Mouse (Mus musculus) heart, embryonic 15.5 days (tissue): ENCODE data around the gene Brca2. TPM values are rescaled to one million over a fixed set of nuclear protein-coding genes. Genes with fewer than 3 reads are reported as not detected.
A peak's percentile ranks its signal among the peaks of the same experiment; 100 is the strongest.

Experiments
- ATAC-seq: fragments of 200-750 bp; cut with Nextera tagmentation; replicated peaks from 2 replicates; pipeline ENCODE4 v1.8.0; 2017; ENCODE audit warnings: low read depth, moderate TSS enrichment; ENCODE audit not compliant: insufficient number of reproducible peaks, insufficient read depth, low FRiP score
- H3K27ac ChIP-seq: fragments of 300-500 bp; sonication (generic); 2 replicates; pipeline ENCODE4 v1.5.1; 2015; ENCODE audit warnings: mild to moderate bottlenecking, inconsistent platforms
- H3K27me3 ChIP-seq: fragments of 300-500 bp; sonication (generic); 2 replicates; pipeline ENCODE4 v1.6.1; 2015; ENCODE audit warnings: inconsistent platforms
- H3K36me3 ChIP-seq: fragments of 300-500 bp; sonication (generic); 2 replicates; pipeline ENCODE4 v1.6.1; 2015; ENCODE audit warnings: mild to moderate bottlenecking, inconsistent platforms
- H3K4me1 ChIP-seq: fragments of 300-500 bp; sonication (generic); replicated peaks from 2 replicates; pipeline ENCODE4 v1.6.1; 2015; ENCODE audit warnings: inconsistent platforms
- H3K4me2 ChIP-seq: fragments of 300-500 bp; sonication (generic); 2 replicates; pipeline ENCODE4 v1.6.1; 2015; ENCODE audit warnings: inconsistent platforms, mild to moderate bottlenecking, moderate library complexity
- H3K4me3 ChIP-seq: fragments of 300-500 bp; sonication (generic); 2 replicates; pipeline ENCODE4 v1.5.1; 2015; ENCODE audit warnings: mild to moderate bottlenecking, inconsistent platforms
- H3K9ac ChIP-seq: fragments of 300-500 bp; sonication (generic); 2 replicates; pipeline ENCODE4 v1.6.1; 2015; ENCODE audit warnings: mild to moderate bottlenecking, inconsistent platforms
- H3K9me3 ChIP-seq: fragments of 300-500 bp; sonication (generic); replicated peaks from 2 replicates; pipeline ENCODE4 v1.6.1; 2016; ENCODE audit warnings: inconsistent platforms
- WGBS: fragments of 180-500 bp; shearing (Covaris S2); methylation state at CpG from one replicate; pipeline ENCODE4 v1.1.7; 2015; ENCODE audit warnings: mixed read lengths; 5-methylcytosine and 5-hydroxymethylcytosine counted together
- polyA plus RNA-seq: library from polyadenylated mRNA; unstranded; fragments of >200 nt; fragmentation: Nextera tagmentation; extraction: Ambion mirVana; gene quantifications from 2 replicates; pipeline ENCODE4 v1.2.1, GENCODE M21; 2015

Brca2 gene
- polyA plus RNA-seq, 1 experiment from 2014 or later, result 17.1 TPM

DNA sequence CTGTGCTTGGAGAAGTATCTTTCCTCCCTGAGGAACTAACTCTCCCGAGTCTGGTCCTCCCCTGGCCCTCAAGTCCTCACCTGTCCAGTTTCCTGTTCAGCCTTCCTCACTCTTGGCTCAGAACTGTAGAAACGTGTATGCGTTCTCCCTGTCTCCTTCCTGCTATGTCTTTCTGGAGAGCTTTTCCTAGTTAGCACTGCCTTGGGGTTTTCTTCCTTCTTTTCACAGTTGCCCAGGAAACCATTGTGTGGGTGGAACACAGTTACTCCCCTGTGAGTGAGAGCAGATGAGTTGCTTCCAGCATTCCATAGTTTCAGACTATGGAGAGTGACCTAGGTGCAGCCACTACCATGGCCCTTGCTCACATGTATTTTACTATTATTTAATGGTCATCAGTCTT, 43.8 kb downstream of the Brca2 start:
- Histone ChIP-seq H3K9ac (no peak overlapping the region), H3K27ac (no peak overlapping the region), H3K4me3 (no peak overlapping the region), H3K4me1 (no peaks in the 10 kb centered on the region), H3K9me3 (no peaks in the 10 kb centered on the region), H3K27me3 (no peaks in the 10 kb centered on the region), H3K36me3 (peaks cover 39% of the 10 kb centered on the region), H3K4me2 (no peak overlapping the region)
- ATAC-seq, result no peak
- 63% methylated on average over 3 of the region's 3 CpGs for WGBS

DNA sequence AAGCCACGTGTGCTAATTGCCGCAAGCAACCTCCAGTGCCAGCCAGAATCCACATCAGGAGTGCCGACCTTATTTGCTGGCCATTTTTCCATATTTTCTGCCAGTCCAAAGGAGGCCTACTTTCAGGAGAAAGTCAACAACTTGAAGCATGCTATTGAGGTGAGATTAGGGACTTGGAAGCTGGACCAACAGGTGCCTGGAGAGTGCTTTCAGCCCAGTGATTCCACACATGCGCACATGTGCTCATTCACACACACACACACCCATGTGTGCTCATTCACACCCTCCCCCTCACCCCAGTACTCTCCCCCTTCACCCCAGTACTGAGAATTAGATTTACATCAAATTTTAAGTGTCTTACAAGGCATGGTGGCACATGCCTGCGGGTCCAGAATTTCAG, 44.5 kb downstream of the Brca2 start:
- H3K9ac ChIP-seq, result no peak overlapping the region
- ATAC-seq, result no peak
- no peaks in the 10 kb centered on the region for H3K4me1 ChIP-seq
- peaks cover 32% of the 10 kb centered on the region for H3K36me3 ChIP-seq
- no peaks in the 10 kb centered on the region for H3K9me3 ChIP-seq
- WGBS, result 89% methylated on average over 5 of the region's 5 CpGs
- no peaks in the 10 kb centered on the region for H3K27me3 ChIP-seq
- H3K27ac ChIP-seq, result no peak overlapping the region
- H3K4me3 ChIP-seq, result no peak overlapping the region
- no peak overlapping the region for H3K4me2 ChIP-seq

- Histone ChIP-seq H3K4me1 (0 out of 2 replicates have a peak, but pooled peaks cover 5% of the 10 kb centered on the region), H3K9me3 (no peaks in the 10 kb centered on the region), H3K36me3 (peaks cover 30% of the 10 kb centered on the region), H3K27me3 (no peaks in the 10 kb centered on the region), H3K4me3 (no peak overlapping the region), H3K4me2 (no peak overlapping the region), H3K9ac (no peak overlapping the region), H3K27ac (no peak overlapping the region)
- no peak for ATAC-seq
- 85% methylated on average over 11 of the region's 11 CpGs for WGBS
Observed at GRCm38 (mm10) chr5:150570496-150571219, 48.2 kb downstream of the Brca2 start.

DNA sequence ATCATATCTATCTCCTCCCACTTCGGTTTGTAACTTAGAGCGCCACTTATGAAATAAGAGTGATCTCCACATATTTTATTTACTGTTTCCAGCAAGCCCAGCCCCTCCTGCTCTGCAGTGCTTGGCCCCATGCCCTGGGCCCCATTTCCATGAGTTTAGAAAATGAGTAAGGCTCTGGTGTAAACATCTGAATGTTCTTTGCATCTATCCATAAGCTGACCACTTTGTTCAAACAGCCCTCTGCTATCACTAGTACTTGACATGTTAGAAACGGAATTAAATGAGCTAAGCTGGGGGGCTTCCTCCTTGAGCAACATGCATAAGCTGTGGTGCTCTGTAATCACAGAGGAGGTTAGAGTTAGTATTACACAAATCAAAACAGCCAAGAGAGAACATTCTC, 52.0 kb downstream of the Brca2 start:
- Histone ChIP-seq H3K4me3 (no peak overlapping the region), H3K27ac (0 out of 2 replicates have a peak overlapping the region, but pooled peaks have one; percentile 13), H3K9ac (no peak overlapping the region), H3K36me3 (peaks cover 14% of the 10 kb centered on the region), H3K9me3 (no peaks in the 10 kb centered on the region), H3K4me1 (0 out of 2 replicates have a peak, but pooled peaks cover 5% of the 10 kb centered on the region), H3K4me2 (no peak overlapping the region), H3K27me3 (no peaks in the 10 kb centered on the region)
- WGBS, result 70% methylated on average over 3 of the region's 3 CpGs
- no peak for ATAC-seq

GRCm38 (mm10) chr5:150574885-150575284, 52.5 kb downstream of the Brca2 start:
- ATAC-seq, result no peak; the same call in 1 of the 2 replicates
- H3K27ac ChIP-seq, result peak overlapping the region; percentile 13; the same call in 1 of the 2 replicates
- 67% methylated on average over 5 of the region's 5 CpGs for WGBS

DNA sequence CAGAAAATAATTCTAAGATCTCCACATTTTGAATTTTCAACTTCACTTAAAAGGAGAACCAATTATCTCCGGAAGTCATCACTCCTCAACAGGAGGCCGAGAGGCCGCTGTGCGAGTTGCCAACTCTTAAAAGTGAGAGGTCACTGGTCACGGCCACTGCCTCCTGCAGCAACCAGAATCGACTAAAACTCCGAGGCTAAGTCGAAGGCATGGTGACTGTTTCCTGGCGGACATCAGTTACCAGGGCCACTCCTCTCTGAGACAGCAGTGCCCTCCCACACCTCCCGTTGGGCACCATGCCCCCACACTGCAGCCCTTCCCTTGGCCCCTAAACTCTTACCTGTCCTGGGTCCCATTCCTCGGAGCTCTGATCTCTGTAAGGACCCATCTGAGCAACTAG, 54.4 kb downstream of the Brca2 start:
- Histone ChIP-seq H3K9me3 (no peaks in the 10 kb centered on the region), H3K9ac (no peak overlapping the region), H3K4me3 (no peak overlapping the region), H3K27me3 (no peaks in the 10 kb centered on the region), H3K27ac (no peak overlapping the region), H3K36me3 (peaks cover 6% of the 10 kb centered on the region; the same call in 1 of the 2 replicates), H3K4me2 (no peak overlapping the region), H3K4me1 (0 out of 2 replicates have a peak, but pooled peaks cover 5% of the 10 kb centered on the region)
- no peak for ATAC-seq
- 79% methylated on average over 11 of the region's 11 CpGs for WGBS

More at GRCm38 (mm10) chr5:150574885-150575284, 52.5 kb downstream of the Brca2 start:
- Histone ChIP-seq H3K9ac (no peak overlapping the region), H3K4me2 (no peak overlapping the region), H3K9me3 (no peaks in the 10 kb centered on the region), H3K4me1 (0 out of 2 replicates have a peak, but pooled peaks cover 5% of the 10 kb centered on the region), H3K36me3 (peaks cover 9% of the 10 kb centered on the region), H3K4me3 (no peak overlapping the region), H3K27me3 (no peaks in the 10 kb centered on the region)

DNA sequence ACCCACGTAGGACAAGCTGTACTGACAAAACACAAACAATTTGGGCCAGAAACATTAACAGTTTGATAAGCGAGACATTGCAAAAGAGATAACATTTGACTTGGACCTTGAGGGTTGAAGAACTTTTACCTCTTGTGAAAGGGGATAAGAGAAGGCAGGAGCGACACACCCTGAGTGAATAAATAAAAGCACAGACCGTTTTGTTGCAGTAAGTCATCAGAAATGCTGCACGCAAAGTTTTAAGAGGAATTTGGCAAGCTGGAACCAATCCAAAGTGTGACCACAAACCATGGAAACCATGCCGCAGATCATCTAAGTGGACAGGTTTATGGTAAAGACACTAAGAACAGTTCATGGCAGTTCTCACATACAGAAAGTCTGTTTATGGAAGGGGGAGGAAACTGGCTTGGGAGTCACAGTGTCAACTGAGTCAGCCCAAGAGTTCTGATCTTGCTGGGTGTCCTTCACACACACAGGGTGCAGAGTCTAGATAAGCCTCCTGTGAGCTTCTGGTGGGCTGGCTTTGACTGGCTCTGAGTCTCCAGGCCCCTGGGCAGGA, 56.3 kb downstream of the Brca2 start:
- H3K9me3 ChIP-seq, result no peaks in the 10 kb centered on the region
- H3K9ac ChIP-seq, result no peak overlapping the region
- WGBS, result 65% methylated on average over 6 of the region's 6 CpGs
- H3K27me3 ChIP-seq, result no peaks in the 10 kb centered on the region
- no peaks in the 10 kb centered on the region for H3K36me3 ChIP-seq
- no peak overlapping the region for H3K4me2 ChIP-seq
- H3K27ac ChIP-seq, result no peak overlapping the region
- 0 out of 2 replicates have a peak, but pooled peaks cover 5% of the 10 kb centered on the region for H3K4me1 ChIP-seq
- no peak overlapping the region for H3K4me3 ChIP-seq
- ATAC-seq, result no peak

DNA sequence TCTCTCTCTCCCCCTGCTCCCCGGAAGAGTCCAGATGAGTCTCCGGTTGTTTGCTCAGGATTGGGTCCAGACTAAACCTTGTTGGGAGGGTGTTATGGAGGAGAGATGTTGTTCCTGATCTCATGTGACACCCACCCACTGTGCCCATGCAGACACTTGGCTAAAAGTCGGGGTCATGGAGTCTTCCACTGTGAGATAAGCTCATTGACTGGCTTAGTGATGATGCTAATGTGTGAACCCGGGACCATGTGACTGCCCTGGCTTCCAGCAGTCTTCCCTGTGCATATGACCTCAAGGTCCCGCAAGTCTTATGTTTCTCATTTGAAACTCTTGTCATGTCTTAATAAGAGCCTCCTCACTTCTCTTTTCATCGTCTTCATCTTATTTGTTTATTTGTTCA, 58.8 kb downstream of the Brca2 start:
- Histone ChIP-seq H3K9ac (no peak overlapping the region), H3K4me1 (no peaks in the 10 kb centered on the region), H3K27me3 (no peaks in the 10 kb centered on the region), H3K27ac (no peak overlapping the region), H3K9me3 (no peaks in the 10 kb centered on the region), H3K4me2 (no peak overlapping the region), H3K4me3 (no peak overlapping the region), H3K36me3 (no peaks in the 10 kb centered on the region)
- WGBS, result 65% methylated on average over 6 of the region's 6 CpGs
- ATAC-seq, result no peak

DNA sequence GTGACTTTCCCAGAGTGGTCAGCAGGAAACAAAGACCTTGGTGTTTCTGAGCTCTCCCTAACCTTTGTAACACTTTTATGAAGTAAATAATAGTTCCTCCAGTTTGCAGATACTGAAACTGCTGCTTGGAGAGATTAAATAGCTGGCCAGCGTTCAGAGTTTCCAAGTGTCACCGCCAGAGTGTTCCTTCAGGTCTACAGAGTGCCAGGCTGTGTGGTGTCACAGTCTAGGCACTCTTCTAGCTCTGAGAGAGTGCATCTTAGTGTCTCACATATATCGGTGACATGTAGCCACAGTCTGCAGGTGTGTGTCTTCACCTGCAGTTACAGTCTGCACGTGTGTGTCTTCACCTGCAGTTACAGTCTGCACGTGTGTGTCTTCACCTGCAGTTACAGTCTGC, 60.8 kb downstream of the Brca2 start:
- H3K9ac ChIP-seq, result no peak overlapping the region
- no peaks in the 10 kb centered on the region for H3K9me3 ChIP-seq
- H3K27me3 ChIP-seq, result no peaks in the 10 kb centered on the region
- no peak; the same call in 1 of the 2 replicates for ATAC-seq
- no peak overlapping the region for H3K27ac ChIP-seq
- H3K4me3 ChIP-seq, result no peak overlapping the region
- WGBS, result 69% methylated on average over 5 of the region's 5 CpGs
- H3K36me3 ChIP-seq, result no peaks in the 10 kb centered on the region
- H3K4me1 ChIP-seq, result no peaks in the 10 kb centered on the region
- no peak overlapping the region for H3K4me2 ChIP-seq

DNA sequence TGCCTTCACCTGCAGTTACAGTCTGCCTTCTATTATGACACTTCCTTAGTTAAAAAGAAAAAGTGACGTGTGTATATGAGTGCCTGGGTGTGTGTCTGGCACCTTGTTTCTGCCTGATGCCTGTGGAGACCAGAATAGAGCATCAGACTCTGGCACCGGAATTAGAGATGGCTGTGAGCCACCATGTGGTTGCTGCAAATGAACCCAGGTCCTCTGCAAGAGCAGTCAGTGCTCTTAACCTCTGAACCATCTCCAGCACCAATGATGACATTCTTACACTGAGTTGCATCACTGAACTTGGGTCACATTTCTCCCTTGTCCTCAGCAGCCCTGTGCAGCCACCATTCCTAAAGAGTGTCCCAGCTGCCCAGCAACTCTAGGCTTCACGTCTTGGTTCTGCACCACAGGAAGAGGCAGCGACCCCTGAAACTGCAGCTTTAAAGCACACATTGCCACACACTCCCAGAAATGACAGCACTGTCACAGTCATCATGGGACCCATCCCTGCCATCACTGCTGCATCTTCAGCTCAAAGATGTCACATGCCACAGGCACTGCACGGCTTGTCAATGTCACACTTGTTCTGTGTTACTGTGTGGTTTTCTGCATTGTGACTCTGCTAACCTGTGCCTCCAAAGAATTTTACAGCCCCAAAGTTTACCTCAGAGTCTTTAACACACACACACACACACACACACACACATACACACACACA, 61.3 kb downstream of the Brca2 start:
- no peak; the same call in 1 of the 2 replicates for ATAC-seq
- Histone ChIP-seq H3K9ac (no peak overlapping the region), H3K36me3 (no peaks in the 10 kb centered on the region), H3K4me2 (no peak overlapping the region), H3K9me3 (no peaks in the 10 kb centered on the region), H3K27ac (no peak overlapping the region), H3K4me1 (no peaks in the 10 kb centered on the region), H3K4me3 (no peak overlapping the region), H3K27me3 (no peaks in the 10 kb centered on the region)
- 52% methylated on average over 5 of the region's 5 CpGs for WGBS

DNA sequence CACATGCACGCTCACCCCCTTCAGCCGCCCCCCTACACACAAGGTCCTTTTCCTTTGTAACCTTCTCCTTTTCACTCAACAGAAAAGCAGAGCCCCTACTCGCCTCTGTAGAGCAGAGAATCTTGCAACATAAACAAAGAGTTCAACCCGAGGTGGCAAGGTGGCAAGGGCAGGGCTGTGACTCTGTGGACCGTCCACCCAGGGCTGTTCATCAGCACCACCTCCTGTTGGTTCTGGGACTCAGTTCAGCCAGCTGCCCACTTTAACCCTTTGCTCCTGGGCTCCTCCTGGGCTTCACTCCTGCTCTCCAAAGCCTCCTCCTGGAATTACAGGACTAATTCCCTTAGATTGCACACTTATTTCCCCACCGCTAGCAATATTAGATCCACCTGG, 61.9 kb downstream of the Brca2 start:
- Histone ChIP-seq H3K36me3 (no peaks in the 10 kb centered on the region), H3K4me1 (no peaks in the 10 kb centered on the region), H3K4me3 (no peak overlapping the region), H3K9me3 (no peaks in the 10 kb centered on the region), H3K27ac (no peak overlapping the region), H3K4me2 (no peak overlapping the region), H3K9ac (no peak overlapping the region), H3K27me3 (no peaks in the 10 kb centered on the region)
- no peak for ATAC-seq
- WGBS, result 50% methylated on average over 6 of the region's 6 CpGs
